ENCODE assay signal across 8 mouse cellular contexts in genomic region chr17:29263417-29263816, GRCm38 (mm10). TPM values are rescaled to one million over a fixed set of nuclear protein-coding genes. Genes with fewer than 3 reads are reported as not detected.
DNase-seq lines count a peak whose midpoint lies in the region; ATAC-seq and TF ChIP-seq lines count a peak whose summit lies in the region.

No protein-coding gene starts in this region.

- H3K4me3 ChIP-seq in kidney, embryonic 16.5 days (ENCODE audit: low read length), result peak overlapping the region; percentile 93
- peak overlapping the region; percentile 70 for H3K4me3 ChIP-seq in cortical plate, adult 2 months (ENCODE audit: insufficient read depth, low read length)
- H3K4me3 ChIP-seq in hindbrain, postnatal 0 days (ENCODE audit: low read length), result peak overlapping the region; percentile 56
- H3K4me3 ChIP-seq in midbrain, embryonic 16.5 days (ENCODE audit: low read depth, low read length), result peak overlapping the region; percentile 88

- peaks cover 41% of the 10 kb centered on the region for H3K4me1 ChIP-seq in kidney, embryonic 16.5 days (ENCODE audit: insufficient read depth, low read length)
- no peaks in the 10 kb centered on the region for H3K4me1 ChIP-seq in cortical plate, adult 2 months (ENCODE audit: control insufficient read depth, insufficient read depth, low read length)
- H3K4me1 ChIP-seq in hindbrain, postnatal 0 days (ENCODE audit: insufficient read depth, low read length), result peaks cover 3% of the 10 kb centered on the region; the same call in 1 of the 2 replicates
- peaks cover 28% of the 10 kb centered on the region for H3K4me1 ChIP-seq in midbrain, embryonic 16.5 days (ENCODE audit: control insufficient read depth, insufficient read depth, low read length)

- H3K4me2 ChIP-seq in kidney, embryonic 16.5 days (replicated peaks; ENCODE audit: low read depth, low read length), result peak overlapping the region; percentile 84
- peak overlapping the region; percentile 65 for H3K4me2 ChIP-seq in hindbrain, postnatal 0 days (ENCODE audit: low read depth, low read length)
- peak overlapping the region; percentile 68 for H3K4me2 ChIP-seq in midbrain, embryonic 16.5 days (ENCODE audit: low read length)

- DNase-seq in kidney, adult 18-20 months, result no peak
- DNase-seq in hindbrain, postnatal 0 days (ENCODE audit: low spot score), result no peak
- no peak for DNase-seq in spleen, adult 12 weeks (ENCODE audit: low spot score)
- no peak for DNase-seq in spleen, postnatal 14 days (ENCODE audit: low spot score in 2 of 2)

- WGBS in kidney, embryonic 16.5 days, result under 1% methylated on average over 14 of the region's 14 CpGs
- under 1% methylated on average over 14 of the region's 14 CpGs for WGBS in hindbrain, postnatal 0 days
- under 1% methylated on average over 14 of the region's 14 CpGs for WGBS in midbrain, embryonic 16.5 days

- H3K27me3 ChIP-seq in kidney, embryonic 16.5 days (ENCODE audit: insufficient read depth, low read length), result no peaks in the 10 kb centered on the region
- H3K27me3 ChIP-seq in hindbrain, postnatal 0 days (ENCODE audit: insufficient read depth, low read length), result no peaks in the 10 kb centered on the region
- H3K27me3 ChIP-seq in midbrain, embryonic 16.5 days (ENCODE audit: control insufficient read depth, insufficient read depth, low read depth, low read length), result no peaks in the 10 kb centered on the region

- peaks cover 17% of the 10 kb centered on the region for H3K36me3 ChIP-seq in kidney, embryonic 16.5 days (ENCODE audit: insufficient read depth, low read length)
- H3K36me3 ChIP-seq in hindbrain, postnatal 0 days (ENCODE audit: insufficient read depth, low read length), result peaks cover 6% of the 10 kb centered on the region; the same call in 1 of the 2 replicates
- H3K36me3 ChIP-seq in midbrain, embryonic 16.5 days (ENCODE audit: control insufficient read depth, insufficient read depth, low read length), result peaks cover under 1% of the 10 kb centered on the region; the same call in 1 of the 2 replicates

- TF ChIP-seq POLR2A in cortical plate, adult 2 months (IDR thresholded peaks at IDR 0.05; ENCODE audit: extremely low read depth, insufficient read depth, low read length), result no peak

- H3K9ac ChIP-seq in kidney, embryonic 16.5 days (replicated peaks; ENCODE audit: low read length), result peak overlapping the region; percentile 92
- H3K9ac ChIP-seq in hindbrain, postnatal 0 days (replicated peaks; ENCODE audit: low read length), result peak overlapping the region; percentile 60
- H3K9ac ChIP-seq in midbrain, embryonic 16.5 days (ENCODE audit: low read depth, low read length), result peak overlapping the region; percentile 75

- ATAC-seq in kidney, embryonic 16.5 days (ENCODE audit: low FRiP score, low TSS enrichment), result no peak
- no peak for ATAC-seq in hindbrain, postnatal 0 days
- ATAC-seq in midbrain, embryonic 16.5 days, result peak; percentile 21; the same call in 1 of the 2 replicates
- no peak for ATAC-seq in monocyte, adult 5-6 weeks (replicated peaks; ENCODE audit: insufficient number of reproducible peaks, low FRiP score, low TSS enrichment, poor library complexity, severe bottlenecking)

- no peaks in the 10 kb centered on the region for H3K9me3 ChIP-seq in kidney, embryonic 16.5 days (ENCODE audit: low read length)
- H3K9me3 ChIP-seq in hindbrain, postnatal 0 days (ENCODE audit: low read length), result no peaks in the 10 kb centered on the region
- H3K9me3 ChIP-seq in midbrain, embryonic 16.5 days (replicated peaks; ENCODE audit: control insufficient read depth, low read length, poor library complexity, severe bottlenecking), result no peaks in the 10 kb centered on the region

- H3K27ac ChIP-seq in kidney, embryonic 16.5 days (ENCODE audit: low read length), result peak overlapping the region; percentile 100
- H3K27ac ChIP-seq in cortical plate, adult 2 months (ENCODE audit: insufficient read depth, low read length), result no peak overlapping the region
- peak overlapping the region; percentile 97 for H3K27ac ChIP-seq in hindbrain, postnatal 0 days
- peak overlapping the region; percentile 93 for H3K27ac ChIP-seq in midbrain, embryonic 16.5 days (ENCODE audit: low read length)

- TF ChIP-seq CTCF in cortical plate, adult 2 months (IDR thresholded peaks at IDR 0.05; ENCODE audit: extremely low read depth, insufficient read depth, low read length), result no peak
- no peak for TF ChIP-seq CTCF in hindbrain, postnatal 0 days (IDR thresholded peaks at IDR 0.05; ENCODE audit: low read depth)

RNA-seq across cellular contexts. Expression of gene Ppil1, which starts 0.6 kb away (rescaled TPM):
- polyA plus RNA-seq in kidney, embryonic 16.5 days (2015; fragmentation: Nextera tagmentation; extraction: Ambion mirVana), result 167 and 186 TPM in 2 replicates
- 22.3 and 23.5 TPM in 2 replicates for polyA plus RNA-seq in cortical plate, adult 2 months (2012; rRNA removed)
- 72.6 and 81.4 TPM in 2 replicates for total RNA-seq in hindbrain, postnatal 0 days (2014; rRNA removed)
- 84.3 and 87.7 TPM in 2 replicates for polyA plus RNA-seq in hindbrain, postnatal 0 days (2015; fragmentation: Nextera tagmentation; extraction: Ambion mirVana)
- 106 and 107 TPM in 2 replicates for polyA plus RNA-seq in midbrain, embryonic 16.5 days (2015; fragmentation: Nextera tagmentation; extraction: Ambion mirVana)
- total RNA-seq in monocyte, adult 5-6 weeks (2017), result 12.7 to 24.2 TPM (median 17.9 TPM) in 3 replicates

RNA-seq across cellular contexts. Expression of gene BC004004, which starts 5.2 kb away (rescaled TPM):
- polyA plus RNA-seq in kidney, embryonic 16.5 days (2015; fragmentation: Nextera tagmentation; extraction: Ambion mirVana), result 85.6 TPM in 2 replicates
- polyA plus RNA-seq in cortical plate, adult 2 months (2012; rRNA removed), result 83.8 and 92.1 TPM in 2 replicates
- 181 and 262 TPM in 2 replicates for total RNA-seq in hindbrain, postnatal 0 days (2014; rRNA removed)
- polyA plus RNA-seq in hindbrain, postnatal 0 days (2015; fragmentation: Nextera tagmentation; extraction: Ambion mirVana), result 139 and 145 TPM in 2 replicates
- 125 TPM in 2 replicates for polyA plus RNA-seq in midbrain, embryonic 16.5 days (2015; fragmentation: Nextera tagmentation; extraction: Ambion mirVana)
- 67.0 to 84.4 TPM (median 75.3 TPM) in 3 replicates for total RNA-seq in monocyte, adult 5-6 weeks (2017)

RNA-seq across cellular contexts. Expression of gene Cpne5, which starts 25.4 kb away (rescaled TPM):
- 8.2 and 10.0 TPM in 2 replicates for polyA plus RNA-seq in kidney, embryonic 16.5 days (2015; fragmentation: Nextera tagmentation; extraction: Ambion mirVana)
- polyA plus RNA-seq in cortical plate, adult 2 months (2012; rRNA removed), result 91.3 and 107 TPM in 2 replicates
- total RNA-seq in hindbrain, postnatal 0 days (2014; rRNA removed), result 56.1 and 65.8 TPM in 2 replicates
- 56.6 and 61.6 TPM in 2 replicates for polyA plus RNA-seq in hindbrain, postnatal 0 days (2015; fragmentation: Nextera tagmentation; extraction: Ambion mirVana)
- 43.6 and 55.8 TPM in 2 replicates for polyA plus RNA-seq in midbrain, embryonic 16.5 days (2015; fragmentation: Nextera tagmentation; extraction: Ambion mirVana)
- 2.1 TPM in 1 of 3 replicates, not detected in the others for total RNA-seq in monocyte, adult 5-6 weeks (2017)

RNA-seq across cellular contexts. Expression of gene Pi16, which starts 54.1 kb away (rescaled TPM):
- polyA plus RNA-seq in kidney, embryonic 16.5 days (2015; fragmentation: Nextera tagmentation; extraction: Ambion mirVana), result 2.4 and 3.1 TPM in 2 replicates
- polyA plus RNA-seq in cortical plate, adult 2 months (2012; rRNA removed), result 0.36 and 0.67 TPM in 2 replicates
- total RNA-seq in hindbrain, postnatal 0 days (2014; rRNA removed), result 2.3 and 2.8 TPM in 2 replicates
- 1.7 and 2.3 TPM in 2 replicates for polyA plus RNA-seq in hindbrain, postnatal 0 days (2015; fragmentation: Nextera tagmentation; extraction: Ambion mirVana)
- polyA plus RNA-seq in midbrain, embryonic 16.5 days (2015; fragmentation: Nextera tagmentation; extraction: Ambion mirVana), result 3.3 and 4.4 TPM in 2 replicates
- 16.9 to 37.3 TPM (median 22.0 TPM) in 3 replicates for total RNA-seq in monocyte, adult 5-6 weeks (2017)
